Mouse (Mus musculus) heart, postnatal 4 days (tissue): ENCODE measurements at regions not wholly inside any gene's neighbourhood (a gene's known extent, or its start where the extent isn't known, plus 50 kb on each side); places are given as distances from the start of the nearest gene placed in this dataset.

Source experiments
- DNase-seq: peaks from one replicate; pipeline ENCODE4 v3.0.0; 2021

GRCm38 (mm10) chr19:44626261-44626660, 63.6 kb downstream of the Hif1an start:
- DNase-seq = no peak

GRCm38 (mm10) chr19:44629705-44630104, 67.1 kb downstream of the Hif1an start:
- DNase-seq = no peak

GRCm38 (mm10) chr19:44631356-44632007, 68.8 kb downstream of the Hif1an start:
- DNase-seq = no peak

- no peak for DNase-seq
Measured at GRCm38 (mm10) chr19:44637145-44637719, 74.6 kb downstream of the Hif1an start.

GRCm38 (mm10) chr19:44640021-44640420, 77.4 kb downstream of the Hif1an start:
- DNase-seq = no peak

GRCm38 (mm10) chr19:44640551-44640950, 77.9 kb downstream of the Hif1an start:
- DNase-seq = no peak

GRCm38 (mm10) chr19:44642294-44642693, 79.6 kb downstream of the Hif1an start:
- no peak for DNase-seq

GRCm38 (mm10) chr19:44644376-44644775, 81.7 kb downstream of the Hif1an start:
- no peak for DNase-seq

- DNase-seq = no peak
Measured at GRCm38 (mm10) chr19:44644929-44645328, 82.3 kb downstream of the Hif1an start.

- DNase-seq = no peak
Measured at GRCm38 (mm10) chr19:44646548-44646947, 83.9 kb downstream of the Hif1an start.

GRCm38 (mm10) chr19:44649206-44649605, 86.6 kb downstream of the Hif1an start:
- DNase-seq = no peak

- no peak for DNase-seq
Measured at GRCm38 (mm10) chr19:44650841-44651240, 88.2 kb downstream of the Hif1an start.

- peak; percentile 13 for DNase-seq
Measured at GRCm38 (mm10) chr19:44651605-44652004, 89.0 kb downstream of the Hif1an start.

- peak; percentile 78 for DNase-seq
Measured at GRCm38 (mm10) chr19:44655719-44656118, 93.1 kb downstream of the Hif1an start.

- no peak for DNase-seq
Measured at GRCm38 (mm10) chr19:44659316-44659715, 96.5 kb upstream of the Pax2 start.

GRCm38 (mm10) chr19:44669535-44669958, 86.3 kb upstream of the Pax2 start:
- no peak for DNase-seq

- no peak for DNase-seq
Measured at GRCm38 (mm10) chr19:44674621-44675245, 81.1 kb upstream of the Pax2 start.

- DNase-seq = no peak
Measured at GRCm38 (mm10) chr19:44676555-44677120, 79.2 kb upstream of the Pax2 start.

- no peak for DNase-seq
Measured at GRCm38 (mm10) chr19:44677295-44677694, 78.5 kb upstream of the Pax2 start.

- DNase-seq = no peak
Measured at GRCm38 (mm10) chr19:44678686-44679085, 77.2 kb upstream of the Pax2 start.

- no peak for DNase-seq
Measured at GRCm38 (mm10) chr19:44681675-44682074, 74.2 kb upstream of the Pax2 start.

GRCm38 (mm10) chr19:44683191-44683590, 72.7 kb upstream of the Pax2 start:
- DNase-seq = no peak

- DNase-seq = peak; percentile 43
Measured at GRCm38 (mm10) chr19:44684061-44684514, 71.8 kb upstream of the Pax2 start.

- DNase-seq = no peak
Measured at GRCm38 (mm10) chr19:44686061-44686460, 69.8 kb upstream of the Pax2 start.
